Mouse (Mus musculus) MEL (cell line): ENCODE data around the gene Tenm3. TPM values are rescaled to one million over a fixed set of nuclear protein-coding genes. Genes with fewer than 3 reads are reported as not detected.

Experiments used
- DNase-seq: peaks from one replicate; pipeline ENCODE4 v3.0.0; 2011; ENCODE audit warnings: low read depth, low spot score
- H3K27ac ChIP-seq: 2 replicates; pipeline ENCODE4 v1.5.1; 2012; ENCODE audit warnings: low read depth, mild to moderate bottlenecking, control low read depth, low read length, moderate library complexity; ENCODE audit not compliant: control insufficient read depth
- H3K27me3 ChIP-seq, 2 experiments: fragments of 150-350 bp in 1 of 2; sonication (generic) in 1 of 2; 2 replicates each; pipeline ENCODE4 v1.6.1; 2012; ENCODE audit warnings: low read length in 2 of 2, mild to moderate bottlenecking in 2 of 2, improper control_type of control experiment in 1 of 2, moderate library complexity in 1 of 2; ENCODE audit not compliant: insufficient read depth in 2 of 2, control insufficient read depth in 1 of 2
- H3K36me3 ChIP-seq, 2 experiments: 2 replicates each; pipeline ENCODE4 v1.6.1; 2012 to 2014; ENCODE audit warnings: low read length in 2 of 2, improper control_type of control experiment in 1 of 2, inconsistent platforms in 1 of 2, mild to moderate bottlenecking in 1 of 2; ENCODE audit not compliant: insufficient read depth in 2 of 2, control insufficient read depth in 1 of 2
- H3K4me1 ChIP-seq, 2 experiments: fragments of 150-350 bp in 1 of 2; sonication (generic) in 1 of 2; 2 replicates each; pipeline ENCODE4 v1.6.1; 2012; ENCODE audit warnings: low read length in 2 of 2, improper control_type of control experiment in 1 of 2, mild to moderate bottlenecking in 1 of 2; ENCODE audit not compliant: insufficient read depth in 2 of 2, control insufficient read depth in 1 of 2
- H3K4me3 ChIP-seq, 2 experiments: fragments of 150-350 bp in 1 of 2; sonication (generic) in 1 of 2; 2 replicates each; pipeline ENCODE4 v1.5.1; 2012; ENCODE audit warnings: low read depth in 2 of 2, low read length in 2 of 2, mild to moderate bottlenecking in 2 of 2, moderate library complexity in 2 of 2, control low read depth in 1 of 2, improper control_type of control experiment in 1 of 2; ENCODE audit not compliant: control insufficient read depth in 1 of 2, insufficient read depth in 1 of 2
- H3K79me2 ChIP-seq: 2 replicates; pipeline ENCODE4 v1.6.1; 2012; ENCODE audit warnings: mild to moderate bottlenecking, low read length, moderate library complexity; ENCODE audit not compliant: control insufficient read depth, poor library complexity, insufficient read depth
- H3K9ac ChIP-seq: 2 replicates; pipeline ENCODE4 v1.6.1; 2012; ENCODE audit warnings: low read depth, mild to moderate bottlenecking, control low read depth, low read length, moderate library complexity; ENCODE audit not compliant: control insufficient read depth, poor library complexity, severe bottlenecking
- H3K9me3 ChIP-seq: fragments of 150-350 bp; sonication (generic); replicated peaks from 2 replicates; pipeline ENCODE4 v1.6.1; 2012; ENCODE audit warnings: mild to moderate bottlenecking, low read length, improper control_type of control experiment, moderate library complexity; ENCODE audit not compliant: insufficient read depth
- CHD1 ChIP-seq: IDR thresholded peaks from 2 replicates; pipeline ENCODE4 v1.6.1; 2012; ENCODE audit warnings: low read depth, mild to moderate bottlenecking, inconsistent platforms, low read length, improper control_type of control experiment
- CHD2 ChIP-seq: IDR thresholded peaks from 2 replicates; pipeline ENCODE4 v1.6.1; 2011; ENCODE audit warnings: low read length, improper control_type of control experiment
- CTCF ChIP-seq, 3 experiments: IDR thresholded peaks in 2 of 3; conservative IDR thresholded peaks in 1 of 3; 2 replicates each; pipeline ENCODE4 v1.5.1; 2011 to 2012; ENCODE audit warnings: low read length in 3 of 3, low read depth in 2 of 3, mild to moderate bottlenecking in 2 of 3, improper control_type of control experiment in 1 of 3, inconsistent platforms in 1 of 3, mixed read lengths in 1 of 3, moderate library complexity in 1 of 3; ENCODE audit not compliant: control insufficient read depth in 1 of 3, insufficient read depth in 1 of 3, poor library complexity in 1 of 3, severe bottlenecking in 1 of 3
- E2F4 ChIP-seq: IDR thresholded peaks from 2 replicates; pipeline ENCODE4 v1.6.1; 2011; ENCODE audit warnings: low read depth, low read length, improper control_type of control experiment, borderline replicate concordance
- ELF1 ChIP-seq: IDR thresholded peaks from 2 replicates; pipeline ENCODE4 v1.6.1; 2014; ENCODE audit warnings: low read depth, mild to moderate bottlenecking, inconsistent platforms, low read length, improper control_type of control experiment, moderate library complexity
- EP300 ChIP-seq, 2 experiments: IDR thresholded peaks; 2 replicates each; pipeline ENCODE4 v1.6.1; 2011; ENCODE audit warnings: improper control_type of control experiment in 2 of 2, low read length in 2 of 2, low read depth in 1 of 2, mild to moderate bottlenecking in 1 of 2
- ETS1 ChIP-seq: IDR thresholded peaks from 2 replicates; pipeline ENCODE4 v1.6.1; 2012; ENCODE audit warnings: low read depth, mild to moderate bottlenecking, inconsistent platforms, low read length, improper control_type of control experiment, moderate library complexity
- GABPA ChIP-seq: IDR thresholded peaks from 2 replicates; pipeline ENCODE4 v1.6.1; 2012; ENCODE audit warnings: low read depth, mild to moderate bottlenecking, inconsistent platforms, low read length, improper control_type of control experiment, moderate library complexity
- GATA1 ChIP-seq: IDR thresholded peaks from 2 replicates; pipeline ENCODE4 v1.6.1; 2011; ENCODE audit warnings: low read depth, low read length, improper control_type of control experiment
- JUND ChIP-seq: IDR thresholded peaks from 2 replicates; pipeline ENCODE4 v1.6.1; 2011; ENCODE audit warnings: low read depth, mild to moderate bottlenecking, improper control_type of control experiment, low read length
- KAT2A ChIP-seq: conservative IDR thresholded peaks from 2 replicates; pipeline ENCODE4 v1.6.1; 2012; ENCODE audit warnings: low read depth, low read length, improper control_type of control experiment, inconsistent platforms
- MAX ChIP-seq: IDR thresholded peaks from 2 replicates; pipeline ENCODE4 v1.6.1; 2011; ENCODE audit warnings: low read length, improper control_type of control experiment
- MAZ ChIP-seq: IDR thresholded peaks from 2 replicates; pipeline ENCODE4 v1.6.1; 2012; ENCODE audit warnings: low read depth, mild to moderate bottlenecking, inconsistent platforms, low read length, improper control_type of control experiment
- MEF2A ChIP-seq: IDR thresholded peaks from 2 replicates; pipeline ENCODE4 v1.6.1; 2014; ENCODE audit warnings: low read depth, mild to moderate bottlenecking, inconsistent platforms, low read length, improper control_type of control experiment; ENCODE audit not compliant: poor library complexity, insufficient replicate concordance, severe bottlenecking; ENCODE audit errors: extremely low read depth
- MXI1 ChIP-seq: IDR thresholded peaks from 2 replicates; pipeline ENCODE4 v1.6.1; 2011; ENCODE audit warnings: mild to moderate bottlenecking, low read depth, low read length, improper control_type of control experiment
- NRF1 ChIP-seq: IDR thresholded peaks from 2 replicates; pipeline ENCODE4 v1.6.1; 2014; ENCODE audit warnings: low read depth, mild to moderate bottlenecking, inconsistent platforms, low read length, improper control_type of control experiment, moderate library complexity; ENCODE audit not compliant: poor library complexity, insufficient read depth, severe bottlenecking
- POLR2A ChIP-seq, 2 experiments: IDR thresholded peaks; 2 replicates each; pipeline ENCODE4 v1.6.1; 2011 to 2012; ENCODE audit warnings: low read length in 2 of 2, mild to moderate bottlenecking in 2 of 2, control low read depth in 1 of 2, improper control_type of control experiment in 1 of 2, low read depth in 1 of 2, moderate library complexity in 1 of 2; ENCODE audit not compliant: control insufficient read depth in 1 of 2, insufficient read depth in 1 of 2, poor library complexity in 1 of 2
- POLR2AphosphoS2 ChIP-seq: IDR thresholded peaks from 2 replicates; pipeline ENCODE4 v1.6.1; 2011; ENCODE audit warnings: low read length, improper control_type of control experiment
- RAD21 ChIP-seq: IDR thresholded peaks from 2 replicates; pipeline ENCODE4 v1.6.1; 2011; ENCODE audit warnings: mild to moderate bottlenecking, low read depth, low read length, improper control_type of control experiment
- RCOR1 ChIP-seq: IDR thresholded peaks from 2 replicates; pipeline ENCODE4 v1.6.1; 2012; ENCODE audit warnings: low read depth, mild to moderate bottlenecking, inconsistent platforms, low read length, improper control_type of control experiment
- SIN3A ChIP-seq: IDR thresholded peaks from 2 replicates; pipeline ENCODE4 v1.6.1; 2012; ENCODE audit warnings: low read length, improper control_type of control experiment, inconsistent platforms
- SMC3 ChIP-seq: IDR thresholded peaks from 2 replicates; pipeline ENCODE4 v1.6.1; 2011; ENCODE audit warnings: low read depth, low read length, improper control_type of control experiment
- TAL1 ChIP-seq: IDR thresholded peaks from 2 replicates; pipeline ENCODE4 v1.6.1; 2012; ENCODE audit warnings: mild to moderate bottlenecking, inconsistent platforms, low read length, moderate library complexity, mixed read lengths
- UBTF ChIP-seq: IDR thresholded peaks from 2 replicates; pipeline ENCODE4 v1.6.1; 2012; ENCODE audit warnings: low read depth, mild to moderate bottlenecking, inconsistent platforms, low read length, improper control_type of control experiment, moderate library complexity, borderline replicate concordance; ENCODE audit not compliant: insufficient read depth
- USF1 ChIP-seq: IDR thresholded peaks from 2 replicates; pipeline ENCODE4 v1.6.1; 2014; ENCODE audit warnings: low read depth, mild to moderate bottlenecking, inconsistent platforms, low read length, improper control_type of control experiment, moderate library complexity
- USF2 ChIP-seq, 2 experiments: IDR thresholded peaks; 2 replicates each; pipeline ENCODE4 v1.6.1; 2011 to 2012; ENCODE audit warnings: improper control_type of control experiment in 2 of 2, low read length in 2 of 2, borderline replicate concordance in 1 of 2, inconsistent platforms in 1 of 2, low read depth in 1 of 2, mild to moderate bottlenecking in 1 of 2; ENCODE audit not compliant: insufficient read depth in 1 of 2
- ZKSCAN1 ChIP-seq: IDR thresholded peaks from 2 replicates; pipeline ENCODE4 v1.6.1; 2012; ENCODE audit warnings: low read depth, mild to moderate bottlenecking, inconsistent platforms, low read length, improper control_type of control experiment, moderate library complexity
- ZMIZ1 ChIP-seq: IDR thresholded peaks from 2 replicates; pipeline ENCODE4 v1.6.1; 2012; ENCODE audit warnings: low read depth, mild to moderate bottlenecking, inconsistent platforms, low read length, improper control_type of control experiment, moderate library complexity
- ZNF384 ChIP-seq: IDR thresholded peaks from 2 replicates; pipeline ENCODE4 v1.6.1; 2012; ENCODE audit warnings: low read depth, mild to moderate bottlenecking, inconsistent platforms, low read length, improper control_type of control experiment
- polyA plus RNA-seq, 2 experiments: library from polyadenylated mRNA; stranded (reverse) in 1 of 2; unstranded in 1 of 2; fragments of >175 nt in 1 of 2; fragments of >200 nt in 1 of 2; gene quantifications; 2 replicates each; pipeline versions ENCODE4 v1.2.1 to v1.2.4; 2012; ENCODE audit warnings: low replicate concordance in 2 of 2, low read depth in 1 of 2; ENCODE audit not compliant: insufficient read length in 2 of 2, insufficient read depth in 1 of 2, missing spikeins in 1 of 2
- total RNA-seq: library from RNA; depleted of rRNA; stranded (reverse); fragments of 300-350 nt; gene quantifications from 2 replicates; pipeline ENCODE4 v1.2.3, GENCODE M21; 2012

Gene Tenm3
- total and polyA plus RNA-seq, 3 experiments: not detected

DNA sequence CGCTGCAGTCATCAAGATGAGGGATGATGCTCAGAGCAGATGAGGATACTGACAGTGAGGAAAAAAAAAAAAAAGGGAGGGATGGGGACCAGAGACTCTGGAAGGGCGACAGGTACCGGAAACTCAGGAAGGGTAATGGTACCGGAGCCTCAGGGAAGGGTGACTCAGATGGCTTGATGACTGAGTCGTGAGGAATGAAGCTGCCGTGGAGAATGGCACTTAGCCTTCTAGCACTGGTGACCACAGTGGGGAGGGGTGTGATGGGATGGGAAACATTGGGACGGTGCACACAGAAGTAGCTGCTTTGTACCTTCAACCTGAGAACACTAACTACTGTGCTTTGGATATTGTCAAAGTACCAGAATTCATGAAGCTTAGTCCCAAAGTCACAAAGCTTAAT lies 18.1 kb downstream of the Tenm3 start:
- TF ChIP-seq USF1: no peak
- TF ChIP-seq UBTF: no peak
- TF ChIP-seq JUND: no peak
- no peak for TF ChIP-seq ETS1
- no peak for TF ChIP-seq USF2 (IDR thresholded peaks at IDR 0.05; ENCODE audit: borderline replicate concordance in 1 of 2, insufficient read depth in 1 of 2, low read depth in 1 of 2, low read length in 2 of 2)
- TF ChIP-seq E2F4: no peak
- TF ChIP-seq POLR2AphosphoS2: no peak
- no peak for TF ChIP-seq CTCF (IDR thresholded peaks at IDR 0.05 in 2 of 3, conservative IDR thresholded peaks at IDR 0.05 in 1 of 3; ENCODE audit: control insufficient read depth in 1 of 3, insufficient read depth in 1 of 3, low read depth in 2 of 3, low read length in 3 of 3, poor library complexity in 1 of 3, severe bottlenecking in 1 of 3)
- no peak for TF ChIP-seq MAX
- no peak for TF ChIP-seq RCOR1
- TF ChIP-seq CHD1: no peak
- no peak for TF ChIP-seq MEF2A
- no peak for TF ChIP-seq ZMIZ1
- no peak for TF ChIP-seq ZNF384
- no peak for TF ChIP-seq CHD2
- TF ChIP-seq SIN3A: no peak
- no peak for TF ChIP-seq NRF1
- TF ChIP-seq GABPA: no peak
- no peak for TF ChIP-seq KAT2A
- no peaks in the 10 kb centered on the region for H3K9me3 ChIP-seq

GRCm38 (mm10) chr8:48822291-48822690 lies 21.5 kb downstream of the Tenm3 start:
- Histone ChIP-seq H3K4me1 (no peaks in the 10 kb centered on the region), H3K9me3 (no peaks in the 10 kb centered on the region), H3K9ac (no peak overlapping the region), H3K36me3 (no peaks in the 10 kb centered on the region)
- DNase-seq: no peak
- no peak for TF ChIP-seq USF1
- no peak for TF ChIP-seq SMC3
- TF ChIP-seq POLR2A (IDR thresholded peaks at IDR 0.05; ENCODE audit: control insufficient read depth in 1 of 2, insufficient read depth in 1 of 2, low read depth in 1 of 2, low read length in 2 of 2, poor library complexity in 1 of 2): no peak
- TF ChIP-seq NRF1: no peak
- TF ChIP-seq MXI1: no peak
- no peak for TF ChIP-seq ZMIZ1
- no peak for TF ChIP-seq EP300 (IDR thresholded peaks at IDR 0.05; ENCODE audit: low read depth in 1 of 2, low read length in 2 of 2)
- no peak for TF ChIP-seq ELF1
- no peak for TF ChIP-seq ZKSCAN1
- TF ChIP-seq RAD21: no peak
- TF ChIP-seq GABPA: no peak
- no peak for TF ChIP-seq MAZ
- no peak for TF ChIP-seq GATA1
- no peak for TF ChIP-seq CHD2
- TF ChIP-seq RCOR1: no peak
- no peak for TF ChIP-seq TAL1
- no peak for TF ChIP-seq UBTF
- TF ChIP-seq, all 39 proteins: peak for 0
- Histone ChIP-seq H3K27ac (no peak overlapping the region), H3K4me3 (no peak overlapping the region), H3K27me3 (no peaks in the 10 kb centered on the region), H3K79me2 (no peaks in the 10 kb centered on the region)

More for the DNA sequence above, 18.1 kb downstream of the Tenm3 start:
- Histone ChIP-seq H3K79me2 (no peaks in the 10 kb centered on the region), H3K9ac (no peak overlapping the region), H3K36me3 (no peaks in the 10 kb centered on the region), H3K27me3 (no peaks in the 10 kb centered on the region), H3K4me3 (no peak overlapping the region), H3K27ac (no peak overlapping the region), H3K4me1 (no peaks in the 10 kb centered on the region)
- no peak for DNase-seq
